Mouse (Mus musculus): ENCODE data around the gene Cotl1. TPM values are rescaled to one million over a fixed set of nuclear protein-coding genes. Genes with fewer than 3 reads are reported as not detected.

Gene Cotl1
- polyA plus RNA-seq, 1 experiment from 2014 or later: 105 TPM

DNA sequence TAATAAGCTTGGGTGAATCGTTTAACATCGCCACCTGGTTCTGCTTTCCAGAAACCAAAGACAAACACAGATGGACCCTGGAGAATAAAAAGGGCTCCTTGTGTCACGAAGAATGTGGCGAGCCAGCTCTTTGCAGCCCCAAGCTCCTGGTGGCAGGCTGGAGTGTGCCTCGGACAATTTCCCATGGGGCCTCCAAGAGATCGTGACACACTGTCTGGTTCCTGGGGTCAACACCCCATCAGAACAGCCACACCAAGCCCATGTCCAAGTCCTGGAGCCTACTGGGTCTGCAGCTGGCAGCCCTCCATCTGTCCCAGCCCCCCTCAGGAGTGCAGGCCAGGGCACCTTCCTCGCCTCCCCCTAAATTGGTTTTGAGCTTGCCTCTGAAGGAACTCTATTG, 62.6 kb downstream of the Cotl1 start:
- H3K36me3 ChIP-seq: no peaks in the 10 kb centered on the region

DNA sequence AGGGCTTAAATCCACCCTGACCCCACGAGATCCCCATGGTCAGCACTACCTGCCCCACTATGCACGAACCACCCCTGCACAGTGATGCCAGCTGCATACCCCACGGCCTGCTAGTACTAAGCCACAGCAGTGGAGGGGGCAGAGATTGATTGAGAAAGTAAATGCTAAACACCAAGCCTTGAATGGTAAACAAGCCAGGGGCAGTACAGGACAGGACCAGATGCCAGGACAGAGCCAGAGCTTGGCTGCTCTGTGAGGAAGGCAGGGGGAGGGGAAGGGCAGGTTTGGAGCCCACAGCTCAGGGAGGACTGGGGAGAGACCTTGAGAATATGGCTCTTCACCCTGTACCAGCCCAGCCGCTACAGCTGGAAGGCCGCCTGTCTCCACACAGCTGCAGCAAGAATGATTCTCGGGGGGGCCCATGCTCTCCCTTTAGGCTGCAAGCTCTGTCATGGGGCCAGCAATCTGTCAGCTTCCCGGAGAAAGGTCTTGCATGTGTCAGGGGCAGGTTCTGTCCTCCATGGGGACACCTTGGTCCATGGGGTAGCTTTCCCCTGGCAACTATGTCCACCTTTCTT, 63.6 kb downstream of the Cotl1 start:
- no peak for ATAC-seq (ENCODE audit: insufficient number of reproducible peaks, low FRiP score, low TSS enrichment, low read depth)

More for the DNA sequence above, 62.6 kb downstream of the Cotl1 start:
- peak overlapping the region; percentile 69 for H3K4me3 ChIP-seq (replicated peaks)
- H3K4me1 ChIP-seq: peaks cover 23% of the 10 kb centered on the region
- no peaks in the 10 kb centered on the region for H3K9me3 ChIP-seq (replicated peaks)
- no peaks in the 10 kb centered on the region for H3K27me3 ChIP-seq
- ATAC-seq (ENCODE audit: insufficient number of reproducible peaks, low FRiP score, low TSS enrichment, low read depth): no peak
- H3K4me2 ChIP-seq (replicated peaks): peak overlapping the region; percentile 76
- WGBS: 6% methylated on average over 7 of the region's 7 CpGs
- peak overlapping the region; percentile 69 for H3K9ac ChIP-seq
- peak overlapping the region; percentile 76 for H3K27ac ChIP-seq (replicated peaks)

DNA sequence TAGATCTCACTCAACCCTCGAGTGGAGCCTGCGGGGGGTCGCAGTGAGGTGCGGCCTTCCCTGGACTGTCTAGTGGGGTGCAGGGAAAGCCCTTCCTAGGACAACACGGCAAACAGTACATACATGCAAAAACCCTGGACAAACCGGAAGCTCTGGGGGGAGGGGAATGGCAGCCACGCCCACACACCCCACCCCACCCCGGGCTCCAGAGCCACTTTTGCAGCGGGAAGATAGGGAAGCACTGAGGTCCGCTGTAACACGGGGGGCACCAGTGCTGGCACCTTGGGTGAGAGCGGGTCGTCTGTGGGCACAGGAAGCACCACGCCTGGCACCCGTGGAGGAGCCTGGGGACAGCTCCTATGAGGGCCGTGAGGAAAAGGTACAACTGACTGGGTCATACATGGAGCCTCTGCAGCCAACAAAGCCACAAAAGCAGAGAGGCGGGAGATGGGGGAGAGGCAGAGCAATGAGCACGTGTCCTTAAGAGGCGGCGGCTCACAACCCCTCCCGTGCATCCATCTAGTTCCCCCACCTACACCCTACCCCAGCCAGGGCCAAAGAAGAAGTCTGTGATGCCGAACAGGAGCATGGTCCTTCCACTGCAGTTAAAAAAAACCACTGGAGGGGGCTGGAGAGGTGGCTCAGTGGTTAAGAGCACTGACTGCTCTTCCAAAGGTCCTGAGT, 74.4 kb downstream of the Cotl1 start:
- ATAC-seq (ENCODE audit: insufficient number of reproducible peaks, low FRiP score, low TSS enrichment, low read depth): no peak
- H3K9ac ChIP-seq: no peak overlapping the region
- H3K9me3 ChIP-seq (replicated peaks): no peaks in the 10 kb centered on the region
- WGBS: 77% methylated on average over 22 of the region's 22 CpGs
- H3K4me3 ChIP-seq (replicated peaks): no peak overlapping the region
- no peak overlapping the region for H3K27ac ChIP-seq (replicated peaks)
- H3K4me2 ChIP-seq (replicated peaks): no peak overlapping the region
- no peaks in the 10 kb centered on the region for H3K4me1 ChIP-seq
- no peaks in the 10 kb centered on the region for H3K27me3 ChIP-seq
- H3K36me3 ChIP-seq: peaks cover 26% of the 10 kb centered on the region

More for the DNA sequence above, 63.6 kb downstream of the Cotl1 start:
- Histone ChIP-seq H3K4me3 (replicated peaks) (no peak overlapping the region), H3K9ac (no peak overlapping the region), H3K27me3 (no peaks in the 10 kb centered on the region), H3K4me1 (peaks cover 23% of the 10 kb centered on the region), H3K9me3 (replicated peaks) (no peaks in the 10 kb centered on the region), H3K27ac (replicated peaks) (no peak overlapping the region), H3K4me2 (replicated peaks) (no peak overlapping the region), H3K36me3 (peaks cover 3% of the 10 kb centered on the region; the same call in 1 of the 2 replicates)
- 84% methylated on average over 7 of the region's 7 CpGs for WGBS

DNA sequence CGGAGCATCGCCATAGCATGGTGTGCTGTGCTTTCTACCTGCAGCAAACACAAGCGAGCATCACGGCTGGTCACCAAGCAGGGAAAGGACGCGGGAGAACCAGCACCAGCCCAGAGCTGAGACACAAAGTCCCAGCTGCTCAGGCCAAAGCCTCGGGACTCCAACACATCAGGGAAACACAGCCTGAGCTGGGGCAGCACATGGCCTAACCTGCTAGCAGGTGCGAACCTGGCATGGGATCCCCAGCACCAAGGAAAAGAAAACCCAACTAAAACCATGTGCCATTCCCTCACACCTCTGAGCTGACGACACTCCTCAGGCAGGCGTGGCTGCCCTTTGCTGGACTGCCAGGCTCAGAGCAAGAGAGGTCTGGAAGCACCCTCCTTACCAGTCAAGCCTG, 75.0 kb downstream of the Cotl1 start:
- Histone ChIP-seq H3K4me2 (replicated peaks) (no peak overlapping the region), H3K27me3 (no peaks in the 10 kb centered on the region), H3K9ac (no peak overlapping the region), H3K27ac (replicated peaks) (no peak overlapping the region), H3K4me1 (no peaks in the 10 kb centered on the region), H3K9me3 (replicated peaks) (no peaks in the 10 kb centered on the region), H3K4me3 (replicated peaks) (no peak overlapping the region), H3K36me3 (peaks cover 31% of the 10 kb centered on the region)
- 82% methylated on average over 10 of the region's 10 CpGs for WGBS
- ATAC-seq (ENCODE audit: insufficient number of reproducible peaks, low FRiP score, low TSS enrichment, low read depth): no peak

DNA sequence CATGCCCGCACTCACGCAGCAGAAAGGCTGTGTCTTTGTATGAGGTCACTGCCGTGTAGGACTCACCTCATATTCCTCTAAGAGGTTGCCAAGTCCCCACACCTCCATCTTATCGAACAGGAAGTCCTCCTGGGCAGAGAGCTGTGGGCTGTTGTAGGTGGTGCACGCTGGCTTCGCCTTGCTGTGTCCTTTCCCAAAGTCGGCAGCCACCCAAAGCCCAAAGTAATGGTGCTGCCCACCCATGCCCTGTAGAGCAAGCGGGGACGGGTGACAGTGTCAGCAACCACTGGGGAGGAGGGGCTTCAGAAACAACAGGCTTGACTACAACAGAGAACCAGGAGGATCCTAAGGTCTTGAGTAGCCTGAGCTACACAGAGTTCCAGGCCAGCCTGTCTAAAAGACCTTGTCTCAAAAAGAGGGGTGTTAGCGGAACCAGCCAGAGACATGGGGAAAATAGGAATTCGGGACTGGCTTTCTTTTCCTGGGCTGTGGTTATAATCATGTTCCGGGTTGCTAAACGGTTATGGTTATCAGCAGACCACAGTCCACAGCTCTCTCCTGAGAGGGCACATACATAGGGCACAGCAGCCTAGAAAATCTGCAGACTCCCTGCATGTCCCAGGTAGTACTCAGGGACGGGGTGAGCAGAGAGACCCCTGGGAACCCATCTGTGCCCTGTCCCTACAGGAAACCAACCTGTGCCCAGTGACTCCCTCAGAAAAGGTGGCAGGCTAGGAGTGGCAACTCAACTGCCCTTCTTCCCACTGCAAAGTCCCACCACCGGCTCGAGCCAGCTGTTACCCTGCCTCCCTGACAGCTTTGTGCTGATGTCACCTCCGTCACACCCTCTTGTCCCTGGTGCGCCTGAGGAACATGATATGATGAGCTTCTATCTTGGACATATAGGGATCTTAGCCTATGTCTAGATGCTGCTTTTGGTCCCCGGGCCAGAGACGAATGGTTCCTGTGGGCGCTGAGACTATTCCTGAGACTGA, 77.8 kb downstream of the Cotl1 start:
- no peak for ATAC-seq (ENCODE audit: insufficient number of reproducible peaks, low FRiP score, low TSS enrichment, low read depth)
- Histone ChIP-seq H3K27ac (replicated peaks) (no peak overlapping the region), H3K4me3 (replicated peaks) (no peak overlapping the region), H3K27me3 (no peaks in the 10 kb centered on the region), H3K36me3 (peaks cover 24% of the 10 kb centered on the region), H3K4me1 (no peaks in the 10 kb centered on the region), H3K4me2 (replicated peaks) (no peak overlapping the region), H3K9ac (no peak overlapping the region), H3K9me3 (replicated peaks) (no peaks in the 10 kb centered on the region)
- WGBS: 84% methylated on average over 21 of the region's 21 CpGs

DNA sequence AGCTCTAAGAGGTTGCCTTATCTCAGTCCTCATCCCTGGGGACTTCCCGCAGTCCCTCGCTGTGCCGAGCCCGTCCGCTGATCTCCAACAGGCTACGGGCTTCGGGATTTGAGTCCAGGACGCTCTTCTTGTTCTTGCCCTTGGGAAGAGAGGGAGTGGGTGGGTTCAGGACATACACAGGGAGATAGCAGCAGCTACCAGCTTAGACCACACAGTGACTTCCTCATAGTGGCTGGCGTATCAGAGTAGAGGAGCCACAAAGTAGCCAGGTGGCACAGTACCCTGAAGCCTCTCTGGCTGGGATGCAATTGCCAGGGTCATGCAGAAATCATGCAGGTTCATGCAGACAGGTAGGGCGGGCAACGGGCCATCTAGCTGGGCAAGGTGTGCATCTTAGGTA, 78.7 kb downstream of the Cotl1 start:
- Histone ChIP-seq H3K36me3 (peaks cover 18% of the 10 kb centered on the region), H3K27me3 (no peaks in the 10 kb centered on the region), H3K9ac (no peak overlapping the region), H3K4me3 (replicated peaks) (no peak overlapping the region), H3K27ac (replicated peaks) (no peak overlapping the region), H3K9me3 (replicated peaks) (no peaks in the 10 kb centered on the region), H3K4me1 (no peaks in the 10 kb centered on the region), H3K4me2 (replicated peaks) (no peak overlapping the region)
- 87% methylated on average over 11 of the region's 11 CpGs for WGBS
- no peak for ATAC-seq (ENCODE audit: insufficient number of reproducible peaks, low FRiP score, low TSS enrichment, low read depth)

Other genes starting within 250 kb of the Cotl1 start
- gene Taf1c, start 235.3 kb downstream of the Cotl1 start, polyA plus RNA-seq (2015; fragmentation: Nextera tagmentation; extraction: Ambion mirVana): 11.8 and 13.3 TPM in 2 replicates
- 0.14 and 0.24 TPM in 2 replicates for gene Adad2, start 227.8 kb downstream of the Cotl1 start, polyA plus RNA-seq (2015; fragmentation: Nextera tagmentation; extraction: Ambion mirVana)
- gene Kcng4, start 204.9 kb downstream of the Cotl1 start, polyA plus RNA-seq (2015; fragmentation: Nextera tagmentation; extraction: Ambion mirVana): 0.43 and 0.55 TPM in 2 replicates
- 2.0 and 2.6 TPM in 2 replicates for gene Wfdc1, start 174.2 kb downstream of the Cotl1 start, polyA plus RNA-seq (2015; fragmentation: Nextera tagmentation; extraction: Ambion mirVana)
- 4.6 and 6.5 TPM in 2 replicates for gene Atp2c2, start 140.5 kb downstream of the Cotl1 start, polyA plus RNA-seq (2015; fragmentation: Nextera tagmentation; extraction: Ambion mirVana)
- gene Tldc1, start 62.1 kb downstream of the Cotl1 start, polyA plus RNA-seq (2015; fragmentation: Nextera tagmentation; extraction: Ambion mirVana): 12.6 and 13.4 TPM in 2 replicates
- gene Klhl36, start 21.7 kb upstream of the Cotl1 start, polyA plus RNA-seq (2015; fragmentation: Nextera tagmentation; extraction: Ambion mirVana): 13.7 and 14.1 TPM in 2 replicates
- 111 and 114 TPM in 2 replicates for gene Usp10, start 69.8 kb upstream of the Cotl1 start, polyA plus RNA-seq (2015; fragmentation: Nextera tagmentation; extraction: Ambion mirVana)
- gene Gm20388, start 70.3 kb upstream of the Cotl1 start, polyA plus RNA-seq (2015; fragmentation: Nextera tagmentation; extraction: Ambion mirVana): 5.9 and 8.0 TPM in 2 replicates
- 11.6 and 13.1 TPM in 2 replicates for gene Crispld2, start 151.9 kb upstream of the Cotl1 start, polyA plus RNA-seq (2015; fragmentation: Nextera tagmentation; extraction: Ambion mirVana)

All from embryonic facial prominence, embryonic 15.5 days (tissue).